Mouse (Mus musculus): Measurements from ENCODE around the gene Rras2. TPM values are rescaled to one million over a fixed set of nuclear protein-coding genes. Genes with fewer than 3 reads are reported as not detected.

The Rras2 gene
- polyA plus RNA-seq, 1 experiment = 119 TPM

GRCm38 (mm10) chr7:114042973-114043928 is 74.3 kb downstream of the Rras2 start:
- TF ChIP-seq POLR2A (IDR thresholded peaks at IDR 0.05; ENCODE audit: insufficient read depth, low read length) = no peak
- no peak for TF ChIP-seq CTCF (IDR thresholded peaks at IDR 0.05; ENCODE audit: low read depth, low read length)
- TF ChIP-seq EP300 (IDR thresholded peaks at IDR 0.05; ENCODE audit: insufficient read depth, low read depth, low read length) = no peak

GRCm38 (mm10) chr7:114041349-114041748 is 76.2 kb downstream of the Rras2 start:
- H3K36me3 ChIP-seq (ENCODE audit: control insufficient read depth, insufficient read depth, low read length, poor library complexity, severe bottlenecking) = no peaks in the 10 kb centered on the region; the same call in 1 of the 2 replicates
- no peak for TF ChIP-seq POLR2A (IDR thresholded peaks at IDR 0.05; ENCODE audit: insufficient read depth, low read length)
- no peak for TF ChIP-seq EP300 (IDR thresholded peaks at IDR 0.05; ENCODE audit: insufficient read depth, low read depth, low read length)
- TF ChIP-seq CTCF (IDR thresholded peaks at IDR 0.05; ENCODE audit: low read depth, low read length) = no peak

More at GRCm38 (mm10) chr7:114042973-114043928, 74.3 kb downstream of the Rras2 start:
- no peaks in the 10 kb centered on the region for H3K9me3 ChIP-seq (replicated peaks; ENCODE audit: control insufficient read depth, insufficient read depth, low read length, poor library complexity, severe bottlenecking)
- no peaks in the 10 kb centered on the region for H3K27me3 ChIP-seq (ENCODE audit: control insufficient read depth, insufficient read depth, low read length, poor library complexity, severe bottlenecking)
- H3K27ac ChIP-seq (ENCODE audit: insufficient read depth, low read length) = no peak overlapping the region
- H3K4me1 ChIP-seq (ENCODE audit: control insufficient read depth, insufficient read depth, low read length) = no peaks in the 10 kb centered on the region
- H3K9ac ChIP-seq (ENCODE audit: low read depth, poor library complexity, severe bottlenecking) = no peak overlapping the region
- peaks cover 13% of the 10 kb centered on the region for H3K36me3 ChIP-seq (ENCODE audit: control insufficient read depth, insufficient read depth, low read length, poor library complexity, severe bottlenecking)
- H3K4me3 ChIP-seq (ENCODE audit: low read depth, low read length) = no peak overlapping the region

GRCm38 (mm10) chr7:114037237-114037636 is 80.3 kb downstream of the Rras2 start:
- Histone ChIP-seq H3K27ac (ENCODE audit: insufficient read depth, low read length) (no peak overlapping the region), H3K4me1 (ENCODE audit: control insufficient read depth, insufficient read depth, low read length) (no peaks in the 10 kb centered on the region), H3K4me3 (ENCODE audit: low read depth, low read length) (no peak overlapping the region), H3K9me3 (replicated peaks; ENCODE audit: control insufficient read depth, insufficient read depth, low read length, poor library complexity, severe bottlenecking) (no peaks in the 10 kb centered on the region), H3K27me3 (ENCODE audit: control insufficient read depth, insufficient read depth, low read length, poor library complexity, severe bottlenecking) (no peaks in the 10 kb centered on the region), H3K36me3 (ENCODE audit: control insufficient read depth, insufficient read depth, low read length, poor library complexity, severe bottlenecking) (no peaks in the 10 kb centered on the region; the same call in 1 of the 2 replicates), H3K9ac (ENCODE audit: low read depth, poor library complexity, severe bottlenecking) (no peak overlapping the region)
- no peak for TF ChIP-seq CTCF (IDR thresholded peaks at IDR 0.05; ENCODE audit: low read depth, low read length)
- no peak for TF ChIP-seq POLR2A (IDR thresholded peaks at IDR 0.05; ENCODE audit: insufficient read depth, low read length)
- TF ChIP-seq EP300 (IDR thresholded peaks at IDR 0.05; ENCODE audit: insufficient read depth, low read depth, low read length) = no peak

More at GRCm38 (mm10) chr7:114041349-114041748, 76.2 kb downstream of the Rras2 start:
- Histone ChIP-seq H3K9me3 (replicated peaks; ENCODE audit: control insufficient read depth, insufficient read depth, low read length, poor library complexity, severe bottlenecking) (no peaks in the 10 kb centered on the region), H3K27ac (ENCODE audit: insufficient read depth, low read length) (no peak overlapping the region), H3K4me3 (ENCODE audit: low read depth, low read length) (no peak overlapping the region), H3K27me3 (ENCODE audit: control insufficient read depth, insufficient read depth, low read length, poor library complexity, severe bottlenecking) (no peaks in the 10 kb centered on the region), H3K4me1 (ENCODE audit: control insufficient read depth, insufficient read depth, low read length) (no peaks in the 10 kb centered on the region), H3K9ac (ENCODE audit: low read depth, poor library complexity, severe bottlenecking) (no peak overlapping the region)

- Histone ChIP-seq H3K9ac (ENCODE audit: low read depth, poor library complexity, severe bottlenecking) (no peak overlapping the region), H3K27ac (ENCODE audit: insufficient read depth, low read length) (no peak overlapping the region), H3K27me3 (ENCODE audit: control insufficient read depth, insufficient read depth, low read length, poor library complexity, severe bottlenecking) (no peaks in the 10 kb centered on the region), H3K4me1 (ENCODE audit: control insufficient read depth, insufficient read depth, low read length) (no peaks in the 10 kb centered on the region), H3K36me3 (ENCODE audit: control insufficient read depth, insufficient read depth, low read length, poor library complexity, severe bottlenecking) (no peaks in the 10 kb centered on the region), H3K9me3 (replicated peaks; ENCODE audit: control insufficient read depth, insufficient read depth, low read length, poor library complexity, severe bottlenecking) (no peaks in the 10 kb centered on the region), H3K4me3 (ENCODE audit: low read depth, low read length) (no peak overlapping the region)
- no peak for TF ChIP-seq CTCF (IDR thresholded peaks at IDR 0.05; ENCODE audit: low read depth, low read length)
- TF ChIP-seq EP300 (IDR thresholded peaks at IDR 0.05; ENCODE audit: insufficient read depth, low read depth, low read length) = no peak
- no peak for TF ChIP-seq POLR2A (IDR thresholded peaks at IDR 0.05; ENCODE audit: insufficient read depth, low read length)
These were observed 88.0 kb downstream of the Rras2 start for GRCm38 (mm10) chr7:114029596-114029995.

- no peak overlapping the region for H3K9ac ChIP-seq (ENCODE audit: low read depth, poor library complexity, severe bottlenecking)
- H3K9me3 ChIP-seq (replicated peaks; ENCODE audit: control insufficient read depth, insufficient read depth, low read length, poor library complexity, severe bottlenecking) = no peaks in the 10 kb centered on the region
- no peaks in the 10 kb centered on the region for H3K4me1 ChIP-seq (ENCODE audit: control insufficient read depth, insufficient read depth, low read length)
- no peaks in the 10 kb centered on the region for H3K27me3 ChIP-seq (ENCODE audit: control insufficient read depth, insufficient read depth, low read length, poor library complexity, severe bottlenecking)
- no peak for TF ChIP-seq CTCF (IDR thresholded peaks at IDR 0.05; ENCODE audit: low read depth, low read length)
- TF ChIP-seq POLR2A (IDR thresholded peaks at IDR 0.05; ENCODE audit: insufficient read depth, low read length) = no peak
- TF ChIP-seq EP300 (IDR thresholded peaks at IDR 0.05; ENCODE audit: insufficient read depth, low read depth, low read length) = no peak
- H3K27ac ChIP-seq (ENCODE audit: insufficient read depth, low read length) = no peak overlapping the region
- H3K4me3 ChIP-seq (ENCODE audit: low read depth, low read length) = no peak overlapping the region
- no peaks in the 10 kb centered on the region for H3K36me3 ChIP-seq (ENCODE audit: control insufficient read depth, insufficient read depth, low read length, poor library complexity, severe bottlenecking)
These were observed 88.8 kb downstream of the Rras2 start for GRCm38 (mm10) chr7:114028828-114029227.

GRCm38 (mm10) chr7:114027406-114027805 is 90.2 kb downstream of the Rras2 start:
- Histone ChIP-seq H3K27ac (ENCODE audit: insufficient read depth, low read length) (no peak overlapping the region), H3K27me3 (ENCODE audit: control insufficient read depth, insufficient read depth, low read length, poor library complexity, severe bottlenecking) (no peaks in the 10 kb centered on the region), H3K4me1 (ENCODE audit: control insufficient read depth, insufficient read depth, low read length) (no peaks in the 10 kb centered on the region), H3K36me3 (ENCODE audit: control insufficient read depth, insufficient read depth, low read length, poor library complexity, severe bottlenecking) (no peaks in the 10 kb centered on the region), H3K9ac (ENCODE audit: low read depth, poor library complexity, severe bottlenecking) (no peak overlapping the region), H3K9me3 (replicated peaks; ENCODE audit: control insufficient read depth, insufficient read depth, low read length, poor library complexity, severe bottlenecking) (no peaks in the 10 kb centered on the region), H3K4me3 (ENCODE audit: low read depth, low read length) (no peak overlapping the region)
- TF ChIP-seq POLR2A (IDR thresholded peaks at IDR 0.05; ENCODE audit: insufficient read depth, low read length) (no peak), EP300 (IDR thresholded peaks at IDR 0.05; ENCODE audit: insufficient read depth, low read depth, low read length) (no peak), CTCF (IDR thresholded peaks at IDR 0.05; ENCODE audit: low read depth, low read length) (no peak)
